In the genomic region with DNA sequence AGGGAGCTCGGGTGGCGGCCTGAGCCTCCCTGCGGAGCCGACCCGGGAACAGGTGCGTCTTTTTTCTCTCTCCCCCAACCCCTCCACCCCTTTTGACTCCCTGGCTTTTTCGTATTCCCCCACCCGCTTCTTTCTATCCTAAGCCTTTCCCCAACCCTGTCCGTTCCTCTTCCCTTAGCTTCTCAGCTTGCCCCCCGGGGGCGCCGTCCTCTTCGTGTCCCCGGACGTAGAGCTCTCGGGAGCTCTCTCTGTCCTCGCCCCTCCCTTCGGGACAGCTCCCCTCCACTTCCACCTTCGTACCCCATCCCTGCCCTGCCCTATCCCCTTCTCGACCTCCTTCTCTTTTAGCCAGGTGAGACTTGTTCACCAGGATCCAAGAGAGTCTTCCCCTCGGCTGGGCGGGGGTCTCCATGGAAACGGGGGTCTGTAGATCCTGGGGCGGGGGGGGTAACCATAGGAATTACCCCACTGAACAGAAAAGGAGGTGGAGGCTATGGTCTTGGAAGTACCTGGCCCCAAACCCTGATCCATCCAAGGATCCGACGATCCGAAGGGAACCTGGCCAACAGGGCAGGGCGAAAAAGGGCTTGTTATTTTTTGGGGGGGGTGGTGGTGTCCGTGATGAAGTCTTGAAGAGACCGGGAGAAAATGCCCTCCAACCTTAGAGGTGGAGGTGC, we compare ENCODE assay signal across 8 mouse cellular contexts. TPM values are rescaled to one million over a fixed set of nuclear protein-coding genes. Genes with fewer than 3 reads are reported as not detected.
DNase-seq lines count a peak whose midpoint lies in the region; ATAC-seq lines count a peak whose summit lies in the region.

No protein-coding gene starts in this region.

- peak; percentile 17 for DNase-seq in cerebellum, adult 11 months
- no peak for DNase-seq in cerebellum, adult 18-20 months
- peak; percentile 17 for DNase-seq in right cerebral cortex, postnatal 4 days
- no peak for DNase-seq in right cerebral cortex, postnatal 25 days
- DNase-seq in right cerebral cortex, postnatal 36 days (ENCODE audit: low spot score in 2 of 2), result no peak

- peaks cover 3% of the 10 kb centered on the region; the same call in 1 of the 2 replicates for H3K27me3 ChIP-seq in hindbrain, embryonic 12.5 days
- peaks cover 17% of the 10 kb centered on the region for H3K27me3 ChIP-seq in liver, embryonic 16.5 days (ENCODE audit: control insufficient read depth, insufficient read depth, low read depth, low read length)
- H3K27me3 ChIP-seq in stomach, embryonic 15.5 days (replicated peaks), result no peaks in the 10 kb centered on the region

- H3K4me3 ChIP-seq in hindbrain, embryonic 12.5 days, result peak overlapping the region; percentile 54
- peak overlapping the region; percentile 75 for H3K4me3 ChIP-seq in liver, embryonic 16.5 days (ENCODE audit: low read depth, low read length)
- H3K4me3 ChIP-seq in stomach, embryonic 15.5 days (replicated peaks), result peak overlapping the region; percentile 56

- peak overlapping the region; percentile 73 for H3K9ac ChIP-seq in hindbrain, embryonic 12.5 days
- peak overlapping the region; percentile 76 for H3K9ac ChIP-seq in liver, embryonic 16.5 days (ENCODE audit: low read depth, low read length)
- H3K9ac ChIP-seq in stomach, embryonic 15.5 days, result peak overlapping the region; percentile 16; the same call in 1 of the 2 replicates

- peaks cover 10% of the 10 kb centered on the region; the same call in 1 of the 2 replicates for H3K4me1 ChIP-seq in hindbrain, embryonic 12.5 days
- H3K4me1 ChIP-seq in liver, embryonic 16.5 days (ENCODE audit: control insufficient read depth, low read depth, low read length), result peaks cover 15% of the 10 kb centered on the region
- 0 out of 2 replicates have a peak, but pooled peaks cover 4% of the 10 kb centered on the region for H3K4me1 ChIP-seq in stomach, embryonic 15.5 days

- H3K4me2 ChIP-seq in hindbrain, embryonic 12.5 days (replicated peaks), result peak overlapping the region; percentile 74
- peak overlapping the region; percentile 88 for H3K4me2 ChIP-seq in liver, embryonic 16.5 days (ENCODE audit: low read depth, low read length)
- peak overlapping the region; percentile 76 for H3K4me2 ChIP-seq in stomach, embryonic 15.5 days

- H3K36me3 ChIP-seq in hindbrain, embryonic 12.5 days, result no peaks in the 10 kb centered on the region
- H3K36me3 ChIP-seq in liver, embryonic 16.5 days (ENCODE audit: control insufficient read depth, insufficient read depth), result no peaks in the 10 kb centered on the region
- H3K36me3 ChIP-seq in stomach, embryonic 15.5 days, result no peaks in the 10 kb centered on the region

- peak; percentile 12 for ATAC-seq in hindbrain, embryonic 12.5 days (ENCODE audit: low FRiP score)
- ATAC-seq in liver, embryonic 16.5 days (ENCODE audit: low read depth), result no peak
- 0 out of 2 replicates have a peak, but pooled peaks have one; percentile 0 for ATAC-seq in stomach, embryonic 15.5 days (ENCODE audit: insufficient read depth, low FRiP score, low read depth)

- 19% methylated on average over 29 of the region's 30 CpGs for WGBS in hindbrain, embryonic 12.5 days
- WGBS in liver, embryonic 16.5 days (ENCODE audit: insufficient replicate concordance), result 17% methylated on average over 26 of the region's 30 CpGs
- 5% methylated on average over 30 of the region's 30 CpGs for WGBS in stomach, embryonic 15.5 days

- no peaks in the 10 kb centered on the region for H3K9me3 ChIP-seq in hindbrain, embryonic 12.5 days (replicated peaks)
- no peaks in the 10 kb centered on the region for H3K9me3 ChIP-seq in liver, embryonic 16.5 days (replicated peaks; ENCODE audit: control insufficient read depth, low read length)
- no peaks in the 10 kb centered on the region for H3K9me3 ChIP-seq in stomach, embryonic 15.5 days

- peak overlapping the region; percentile 83 for H3K27ac ChIP-seq in hindbrain, embryonic 12.5 days
- H3K27ac ChIP-seq in liver, embryonic 16.5 days (ENCODE audit: low read length), result peak overlapping the region; percentile 91
- H3K27ac ChIP-seq in stomach, embryonic 15.5 days, result peak overlapping the region; percentile 80

RNA-seq across cellular contexts. Expression of a gene that starts 2.9 kb away (rescaled TPM):
- 8.0 and 9.5 TPM in 2 replicates for polyA plus RNA-seq in hindbrain, embryonic 12.5 days (2016; fragmentation: Nextera tagmentation; extraction: Ambion mirVana)
- 2.7 and 3.2 TPM in 2 replicates for polyA plus RNA-seq in liver, embryonic 16.5 days (2015; fragmentation: Nextera tagmentation; extraction: Ambion mirVana)
- polyA plus RNA-seq in stomach, embryonic 15.5 days (2015; fragmentation: Nextera tagmentation; extraction: Ambion mirVana), result 5.4 and 6.0 TPM in 2 replicates

Comparison
In these comparisons a context has a peak if more than half of its experiments do, and no peak if none do; other contexts are left out.
1. DNase-seq: peak in cerebellum, adult 11 months (single experiment) and right cerebral cortex, postnatal 4 days (single experiment); none in cerebellum, adult 18-20 months (0 of 2), right cerebral cortex, postnatal 25 days (single experiment) and right cerebral cortex, postnatal 36 days (0 of 2).
2. H3K9ac ChIP-seq: peak in every context shown above with its lines; median percentile 76 in liver, embryonic 16.5 days; 73 in hindbrain, embryonic 12.5 days; 16 in stomach, embryonic 15.5 days.
3. Peak in every context shown above with its lines, with median percentiles within 50 percentile points of each other: H3K27ac ChIP-seq, H3K4me2 ChIP-seq and H3K4me3 ChIP-seq.